Mouse (Mus musculus) midbrain, embryonic 15.5 days (tissue): ENCODE data around the gene Krt13. TPM values are rescaled to one million over a fixed set of nuclear protein-coding genes. Genes with fewer than 3 reads are reported as not detected.

Source experiments
- ATAC-seq: fragments of 200-750 bp; cut with Nextera tagmentation; replicated peaks from 2 replicates; pipeline ENCODE4 v1.8.0; 2017; ENCODE audit warnings: moderate TSS enrichment
- H3K27ac ChIP-seq: fragments of 300-500 bp; sonication (generic); 2 replicates; pipeline ENCODE4 v1.5.1; 2015; ENCODE audit warnings: mild to moderate bottlenecking, inconsistent platforms
- H3K27me3 ChIP-seq: fragments of 300-500 bp; sonication (generic); replicated peaks from 2 replicates; pipeline ENCODE4 v1.6.1; 2015; ENCODE audit warnings: inconsistent platforms
- H3K36me3 ChIP-seq: fragments of 300-500 bp; sonication (generic); replicated peaks from 2 replicates; pipeline ENCODE4 v1.6.1; 2015; ENCODE audit warnings: inconsistent platforms
- H3K4me1 ChIP-seq: fragments of 300-500 bp; sonication (generic); 2 replicates; pipeline ENCODE4 v1.6.1; 2015; ENCODE audit warnings: inconsistent platforms
- H3K4me2 ChIP-seq: fragments of 300-500 bp; sonication (generic); 2 replicates; pipeline ENCODE4 v1.6.1; 2015; ENCODE audit warnings: inconsistent platforms, mild to moderate bottlenecking, moderate library complexity
- H3K4me3 ChIP-seq: fragments of 300-500 bp; sonication (generic); 2 replicates; pipeline ENCODE4 v1.5.1; 2015; ENCODE audit warnings: mild to moderate bottlenecking, inconsistent platforms
- H3K9ac ChIP-seq: fragments of 300-500 bp; sonication (generic); 2 replicates; pipeline ENCODE4 v1.6.1; 2015; ENCODE audit warnings: mild to moderate bottlenecking, inconsistent platforms
- H3K9me3 ChIP-seq: fragments of 300-500 bp; sonication (generic); 2 replicates; pipeline ENCODE4 v1.6.1; 2016; ENCODE audit warnings: inconsistent platforms
- WGBS: fragments of 180-500 bp; shearing (Covaris S2); methylation state at CpG from one replicate; pipeline ENCODE4 v1.1.7; 2015; ENCODE audit warnings: mixed read lengths; 5-methylcytosine and 5-hydroxymethylcytosine counted together
- polyA plus RNA-seq: library from polyadenylated mRNA; unstranded; fragments of >200 nt; fragmentation: Nextera tagmentation; extraction: Ambion mirVana; gene quantifications from 2 replicates; pipeline ENCODE4 v1.2.1, GENCODE M21; 2015

Gene Krt13
- polyA plus RNA-seq, 1 experiment from 2014 or later = not detected

GRCm38 (mm10) chr11:100100391-100100790 lies 21.0 kb downstream of the Krt13 start:
- Histone ChIP-seq H3K9ac (no peak overlapping the region), H3K36me3 (no peaks in the 10 kb centered on the region), H3K9me3 (no peaks in the 10 kb centered on the region), H3K4me1 (no peaks in the 10 kb centered on the region), H3K4me2 (no peak overlapping the region), H3K27ac (no peak overlapping the region), H3K27me3 (no peaks in the 10 kb centered on the region), H3K4me3 (no peak overlapping the region)
- ATAC-seq = no peak
- WGBS = 88% methylated on average over 4 of the region's 4 CpGs

- H3K9ac ChIP-seq = no peak overlapping the region
- ATAC-seq = no peak
- WGBS = 70% methylated on average over 9 of the region's 9 CpGs
- H3K36me3 ChIP-seq = no peaks in the 10 kb centered on the region
- H3K9me3 ChIP-seq = no peaks in the 10 kb centered on the region
- H3K4me1 ChIP-seq = no peaks in the 10 kb centered on the region
- no peak overlapping the region for H3K4me3 ChIP-seq
- no peaks in the 10 kb centered on the region for H3K27me3 ChIP-seq
- no peak overlapping the region for H3K27ac ChIP-seq
- no peak overlapping the region for H3K4me2 ChIP-seq
These were observed 23.5 kb downstream of the Krt13 start for GRCm38 (mm10) chr11:100097819-100098218.

- Histone ChIP-seq H3K4me1 (no peaks in the 10 kb centered on the region), H3K4me2 (no peak within 1 kb of the TSS), H3K36me3 (no peaks in the 10 kb centered on the region), H3K4me3 (no peak within 1 kb of the TSS), H3K9me3 (no peaks in the 10 kb centered on the region), H3K27me3 (no peaks in the 10 kb centered on the region), H3K9ac (no peak within 1 kb of the TSS), H3K27ac (no peak within 1 kb of the TSS)
- ATAC-seq = no peak
- 84% methylated on average over 9 of the region's 9 CpGs for WGBS
These were observed 25.2 kb downstream of the Krt13 start, which contains the start of gene Krt35 for GRCm38 (mm10) chr11:100096141-100096540. Gene Krt35 (minus strand): TSS chr11:100096241.

- H3K36me3 ChIP-seq = no peaks in the 10 kb centered on the region
- H3K4me3 ChIP-seq = no peak overlapping the region
- H3K9ac ChIP-seq = no peak overlapping the region
- no peak overlapping the region for H3K27ac ChIP-seq
- ATAC-seq = no peak
- 72% methylated on average over 7 of the region's 7 CpGs for WGBS
- no peaks in the 10 kb centered on the region for H3K9me3 ChIP-seq
- H3K4me2 ChIP-seq = no peak overlapping the region
- H3K4me1 ChIP-seq = no peaks in the 10 kb centered on the region
- H3K27me3 ChIP-seq = no peaks in the 10 kb centered on the region
These were observed 32.9 kb downstream of the Krt13 start for GRCm38 (mm10) chr11:100088378-100089025.

- WGBS = 96% methylated on average over 10 of the region's 10 CpGs
- no peak within 1 kb of the TSS for H3K9ac ChIP-seq
- no peak within 1 kb of the TSS for H3K27ac ChIP-seq
- no peaks in the 10 kb centered on the region for H3K9me3 ChIP-seq
- H3K4me1 ChIP-seq = no peaks in the 10 kb centered on the region
- ATAC-seq = no peak
- no peaks in the 10 kb centered on the region for H3K27me3 ChIP-seq
- H3K4me3 ChIP-seq = no peak within 1 kb of the TSS
- H3K36me3 ChIP-seq = no peaks in the 10 kb centered on the region
- no peak within 1 kb of the TSS for H3K4me2 ChIP-seq
These were observed 33.5 kb downstream of the Krt13 start, which contains the start of gene Krt32 for GRCm38 (mm10) chr11:100087861-100088260. Gene Krt32 (minus strand): TSS chr11:100088226.

GRCm38 (mm10) chr11:100073873-100074272 lies 47.5 kb downstream of the Krt13 start:
- ATAC-seq = no peak
- H3K4me2 ChIP-seq = no peak overlapping the region
- H3K4me1 ChIP-seq = no peaks in the 10 kb centered on the region
- H3K9ac ChIP-seq = no peak overlapping the region
- no peaks in the 10 kb centered on the region for H3K36me3 ChIP-seq
- no peaks in the 10 kb centered on the region for H3K27me3 ChIP-seq
- H3K9me3 ChIP-seq = no peaks in the 10 kb centered on the region
- 63% methylated on average over 1 of the region's 1 CpGs for WGBS
- no peak overlapping the region for H3K27ac ChIP-seq
- H3K4me3 ChIP-seq = no peak overlapping the region

Other genes with a start within 250 kb of the Krt13 start
- not detected in 2 replicates for gene Krtap9-1, start 248.2 kb downstream of the Krt13 start, polyA plus RNA-seq
- gene Gm11567, start 242.4 kb downstream of the Krt13 start, polyA plus RNA-seq = not detected in 2 replicates
- gene Krtap31-1, start 213.6 kb downstream of the Krt13 start, polyA plus RNA-seq = not detected in 2 replicates
- not detected in 2 replicates for gene Gm11565, start 206.8 kb downstream of the Krt13 start, polyA plus RNA-seq
- not detected in 2 replicates for gene Krtap31-2, start 185.3 kb downstream of the Krt13 start, polyA plus RNA-seq
- gene Krtap9-5, start 173.1 kb downstream of the Krt13 start, polyA plus RNA-seq = not detected in 2 replicates
- gene Krtap29-1, start 142.5 kb downstream of the Krt13 start, polyA plus RNA-seq = not detected in 2 replicates
- gene Krtap16-1, start 135.0 kb downstream of the Krt13 start, polyA plus RNA-seq = not detected in 2 replicates
- 1.1 and 1.3 TPM in 2 replicates for gene Krtap17-1, start 127.6 kb downstream of the Krt13 start, polyA plus RNA-seq
- not detected in 2 replicates for gene Krt33a, start 105.4 kb downstream of the Krt13 start, polyA plus RNA-seq
- not detected in 2 replicates for gene Krt33b, start 91.7 kb downstream of the Krt13 start, polyA plus RNA-seq
- not detected in 2 replicates for gene Krt34, start 80.0 kb downstream of the Krt13 start, polyA plus RNA-seq
- gene Krt31, start 71.0 kb downstream of the Krt13 start, polyA plus RNA-seq = not detected in 2 replicates
- gene Krt32, start 33.3 kb downstream of the Krt13 start, polyA plus RNA-seq = not detected in 2 replicates
- not detected in 2 replicates for gene Krt35, start 25.3 kb downstream of the Krt13 start, polyA plus RNA-seq
- gene Krt36, start 15.9 kb downstream of the Krt13 start, polyA plus RNA-seq = not detected in 2 replicates
- gene Krt15, start 14.4 kb upstream of the Krt13 start, polyA plus RNA-seq = 0.42 and 4.2 TPM in 2 replicates
- gene Krt19, start 27.1 kb upstream of the Krt13 start, polyA plus RNA-seq = 2.1 and 2.6 TPM in 2 replicates
- gene Krt9, start 71.7 kb upstream of the Krt13 start, polyA plus RNA-seq = not detected in 2 replicates
- 0.26 and 6.1 TPM in 2 replicates for gene Krt14, start 86.0 kb upstream of the Krt13 start, polyA plus RNA-seq
- gene Krt16, start 127.3 kb upstream of the Krt13 start, polyA plus RNA-seq = not detected in 2 replicates
- 1.1 TPM in 1 of 2 replicates, not detected in the other for gene Krt17, start 139.5 kb upstream of the Krt13 start, polyA plus RNA-seq
- gene Krt42, start 148.3 kb upstream of the Krt13 start, polyA plus RNA-seq = not detected in 2 replicates
- gene Eif1, start 198.3 kb upstream of the Krt13 start, polyA plus RNA-seq = 1,086 and 1,110 TPM in 2 replicates
- 2.0 and 2.3 TPM in 2 replicates for gene Gast, start 212.8 kb upstream of the Krt13 start, polyA plus RNA-seq
- 315 and 316 TPM in 2 replicates for gene Hap1, start 234.6 kb upstream of the Krt13 start, polyA plus RNA-seq